Comparison of ENCODE assay signal across 9 mouse cellular contexts in the genomic region with DNA sequence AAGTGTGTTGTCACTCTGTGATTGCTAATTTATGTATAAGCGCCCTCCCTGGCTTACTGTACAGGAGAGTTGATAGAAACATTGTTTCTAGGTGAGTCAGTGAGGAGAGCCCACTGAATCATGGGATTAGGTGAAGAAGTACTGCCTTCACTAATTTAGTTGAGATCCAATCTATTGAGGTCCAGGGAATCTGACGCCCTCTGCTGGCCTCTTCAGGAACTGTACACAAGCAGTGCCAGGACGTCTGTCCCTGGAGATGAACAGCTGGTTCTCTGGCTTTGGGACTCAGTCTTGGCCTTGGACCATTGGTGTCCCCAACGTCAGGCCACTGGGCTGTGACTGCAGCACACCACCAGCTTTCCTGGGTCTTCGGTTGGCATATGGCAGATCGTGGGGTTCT. TPM values are rescaled to one million over a fixed set of nuclear protein-coding genes. Genes with fewer than 3 reads are reported as not detected.
DNase-seq lines count a peak whose midpoint lies in the region; ATAC-seq and TF ChIP-seq lines count a peak whose summit lies in the region.
"Had no signal": no experiment of that assay in that cellular context is flagged by ENCODE, and none has a peak within 500 bp of the region (broad histone marks: within the 10 kb centered on the region; RNA-seq: fewer than 3 reads in every experiment).

No protein-coding gene starts in this region.

- H3K9me3 ChIP-seq in liver, postnatal 0 days (ENCODE audit: low read length), result 0 out of 2 replicates have a peak, but pooled peaks cover 2% of the 10 kb centered on the region
- H3K9me3 ChIP-seq: neural tube, embryonic 12.5 days had no signal

- 70% methylated on average over 6 of the region's 6 CpGs for WGBS in kidney, adult 2 months
- 67% methylated on average over 6 of the region's 6 CpGs for WGBS in liver, postnatal 0 days (ENCODE audit: insufficient replicate concordance)

- peak; percentile 31 for DNase-seq in kidney, adult 2 months
- no peak for DNase-seq in kidney, postnatal 14 days
- peak; percentile 36 for DNase-seq in CD4-positive helper T cell, adult 2 months (ENCODE audit: low read depth, low spot score)
- DNase-seq in ZHBTc4 (ENCODE audit: low read depth, low spot score), result peak; percentile 84
- peak; percentile 62 for DNase-seq in liver, postnatal 0 days
- DNase-seq in layer of hippocampus, adult 8-10 months (ENCODE audit: low spot score in 2 of 2), result no peak
- DNase-seq in frontal cortex, postnatal 25 days (ENCODE audit: low spot score in 2 of 2), result no peak
- no peak for DNase-seq in heart, adult 8-10 months (ENCODE audit: low spot score)

- H3K36me3 ChIP-seq in kidney, adult 2 months (ENCODE audit: control insufficient read depth, insufficient read depth, low read length), result no peaks in the 10 kb centered on the region
- H3K36me3 ChIP-seq in liver, postnatal 0 days (replicated peaks; ENCODE audit: insufficient read depth, low read length), result no peaks in the 10 kb centered on the region
- H3K36me3 ChIP-seq: neural tube, embryonic 12.5 days had no signal

- H3K27ac ChIP-seq in kidney, adult 2 months (ENCODE audit: insufficient read depth, low read depth, low read length), result no peak overlapping the region
- H3K27ac ChIP-seq in liver, postnatal 0 days (ENCODE audit: low read depth), result no peak overlapping the region
- H3K27ac ChIP-seq: neural tube, embryonic 12.5 days had no signal

- no peak for TF ChIP-seq EP300 in liver, postnatal 0 days (IDR thresholded peaks at IDR 0.05; ENCODE audit: low read depth)

- H3K9ac ChIP-seq in liver, postnatal 0 days (replicated peaks), result no peak overlapping the region
- H3K9ac ChIP-seq: neural tube, embryonic 12.5 days had no signal

- H3K4me2 ChIP-seq in liver, postnatal 0 days (ENCODE audit: low read depth, low read length), result no peak overlapping the region
- H3K4me2 ChIP-seq: neural tube, embryonic 12.5 days had no signal

- H3K4me3 ChIP-seq in kidney, adult 2 months (ENCODE audit: insufficient read depth, low read depth, low read length), result no peak overlapping the region
- H3K4me3 ChIP-seq in liver, postnatal 0 days (ENCODE audit: low read depth, low read length), result no peak overlapping the region
- H3K4me3 ChIP-seq: neural tube, embryonic 12.5 days had no signal

- H3K4me1 ChIP-seq in kidney, adult 2 months (ENCODE audit: control insufficient read depth, insufficient read depth, low read length), result no peaks in the 10 kb centered on the region
- no peaks in the 10 kb centered on the region for H3K4me1 ChIP-seq in liver, postnatal 0 days (ENCODE audit: insufficient read depth)

- no peaks in the 10 kb centered on the region for H3K27me3 ChIP-seq in kidney, adult 2 months (replicated peaks; ENCODE audit: control insufficient read depth, insufficient read depth, low read length)
- H3K27me3 ChIP-seq in liver, postnatal 0 days (ENCODE audit: insufficient read depth, low read length), result no peaks in the 10 kb centered on the region
- H3K27me3 ChIP-seq: neural tube, embryonic 12.5 days had no signal

- no peak for ATAC-seq in liver, postnatal 0 days

- TF ChIP-seq POLR2A in kidney, adult 2 months (IDR thresholded peaks at IDR 0.05; ENCODE audit: low read depth, low read length), result no peak

- peak; percentile 37 for TF ChIP-seq CTCF in kidney, adult 2 months (conservative IDR thresholded peaks at IDR 0.05; ENCODE audit: insufficient read depth, insufficient read length, low read depth, low read length)
- TF ChIP-seq CTCF in liver, postnatal 0 days (IDR thresholded peaks at IDR 0.05; ENCODE audit: low read depth), result peak; percentile 72

RNA-seq across cellular contexts. Expression of a gene that starts 2.7 kb away (rescaled TPM):
- polyA plus RNA-seq in kidney, adult 2 months (2012; rRNA removed), result 12.7 and 15.8 TPM in 2 replicates
- 68.2 and 69.3 TPM in 2 replicates for polyA plus RNA-seq in liver, postnatal 0 days (2015; fragmentation: Nextera tagmentation; extraction: Ambion mirVana)
- total RNA-seq in layer of hippocampus, adult 8-10 months (2022), result 10 to 100 TPM; 10.3 to 19.4 (median 11.9) TPM
- 10 to 100 TPM in 3 of 4 experiments, 1 to 10 TPM in 1; 7.2 to 27.9 (median 12.8) TPM for total RNA-seq in heart, adult 8-10 months (2022)

Comparison
In these comparisons a context has a peak if more than half of its experiments do, and no peak if none do; other contexts are left out.
1. DNase-seq: peak in kidney, adult 2 months (single experiment), CD4-positive helper T cell, adult 2 months (single experiment), ZHBTc4 (single experiment) and liver, postnatal 0 days (single experiment); none in kidney, postnatal 14 days (single experiment), layer of hippocampus, adult 8-10 months (0 of 2), frontal cortex, postnatal 25 days (0 of 2) and heart, adult 8-10 months (single experiment).